Mouse (Mus musculus) MN1 (cell line): Measurements from ENCODE around the gene Tiam2.

Experiments
- DNase-seq: peaks from one replicate; pipeline ENCODE4 v3.0.0-alpha.2; 2016; ENCODE audit warnings: low spot score

Gene Tiam2

GRCm38 (mm10) chr17:3326148-3326902 lies at the start of gene Tiam2:
TSS of gene Tiam2 (plus strand) at chr17:3326573.
- peak; percentile 71 for DNase-seq

- DNase-seq: no peak
Observed at GRCm38 (mm10) chr17:3280321-3280720, 46.1 kb upstream of the Tiam2 start.

- DNase-seq: no peak
Observed at GRCm38 (mm10) chr17:3281939-3282338, 44.4 kb upstream of the Tiam2 start.

DNA sequence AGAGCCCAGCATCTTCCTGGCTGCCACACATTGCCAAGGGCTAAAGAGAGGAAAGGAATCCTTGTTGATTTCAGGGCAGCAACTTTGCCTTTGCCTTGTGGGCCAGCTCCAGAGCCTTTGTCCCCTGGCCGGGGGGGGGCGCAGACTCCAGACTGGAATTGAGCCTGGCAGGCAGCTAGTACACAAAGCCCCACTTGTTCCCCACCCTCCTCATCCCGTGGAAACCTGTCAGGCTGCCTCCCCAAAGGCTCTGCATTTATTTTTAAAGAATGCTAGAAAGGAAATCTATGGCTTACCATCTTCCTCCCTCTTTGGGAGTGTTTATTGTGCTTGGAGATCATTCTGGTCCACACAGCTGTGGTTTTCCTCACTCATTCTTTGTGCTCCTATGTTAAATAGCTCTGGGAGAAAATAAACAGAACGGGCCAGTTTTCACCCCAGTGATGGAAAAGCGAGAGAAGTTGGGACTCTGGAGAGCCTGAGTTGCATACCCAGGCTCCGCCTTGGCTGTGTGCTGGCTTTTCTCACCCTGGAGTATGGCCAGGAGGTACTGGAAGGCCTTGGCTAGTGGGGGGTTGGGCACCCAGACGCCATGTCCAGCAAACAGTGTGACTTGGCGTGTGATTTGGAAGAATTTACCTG lies 41.2 kb upstream of the Tiam2 start:
- peak; percentile 53 for DNase-seq

GRCm38 (mm10) chr17:3286123-3286825 lies 40.1 kb upstream of the Tiam2 start:
- DNase-seq: no peak

- peak; percentile 29 for DNase-seq
Observed at GRCm38 (mm10) chr17:3288341-3288740, 38.0 kb upstream of the Tiam2 start.

DNA sequence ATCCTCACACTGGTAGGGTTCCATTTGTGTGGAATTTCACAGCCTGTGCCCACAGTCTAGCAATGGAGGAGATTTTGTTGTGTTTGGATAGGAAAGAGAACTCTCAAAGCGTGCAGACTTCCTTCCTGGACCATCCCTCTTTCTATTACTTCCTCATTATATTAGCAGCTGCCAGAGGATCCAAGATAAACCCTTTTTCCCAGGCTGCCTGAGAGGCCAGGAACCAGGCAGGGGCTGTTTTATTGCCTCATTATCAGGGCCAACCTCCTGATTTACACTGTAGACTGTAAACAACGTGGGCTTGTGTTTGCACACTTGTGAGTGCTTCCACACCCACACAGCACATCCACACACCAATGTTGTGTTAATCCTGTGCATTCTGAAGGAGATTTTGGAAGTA lies 31.3 kb upstream of the Tiam2 start:
- peak; percentile 20 for DNase-seq

GRCm38 (mm10) chr17:3299487-3299886 lies 26.9 kb upstream of the Tiam2 start:
- DNase-seq: no peak

DNA sequence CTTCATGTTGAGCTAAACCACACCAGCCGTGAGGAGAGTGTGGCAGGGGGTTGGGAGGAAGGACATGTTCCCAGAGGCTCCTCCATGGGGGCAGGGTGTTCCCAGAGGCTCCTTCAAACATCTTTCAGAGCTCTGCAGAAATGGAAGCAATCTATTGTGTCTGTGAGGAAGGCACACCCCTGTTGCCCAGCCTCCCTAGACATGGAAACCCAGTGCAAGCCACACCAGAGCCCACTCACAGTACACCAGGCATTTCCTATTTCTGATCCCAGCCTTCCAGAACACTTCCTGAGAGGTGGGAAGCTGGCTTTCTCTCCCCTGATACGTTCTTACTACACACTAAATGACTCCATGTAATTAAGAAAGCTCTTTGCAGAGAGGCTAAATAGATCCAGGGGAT lies 20.4 kb upstream of the Tiam2 start:
- no peak for DNase-seq

- DNase-seq: peak; percentile 89
Observed at GRCm38 (mm10) chr17:3313711-3314624, 12.4 kb upstream of the Tiam2 start.

DNA sequence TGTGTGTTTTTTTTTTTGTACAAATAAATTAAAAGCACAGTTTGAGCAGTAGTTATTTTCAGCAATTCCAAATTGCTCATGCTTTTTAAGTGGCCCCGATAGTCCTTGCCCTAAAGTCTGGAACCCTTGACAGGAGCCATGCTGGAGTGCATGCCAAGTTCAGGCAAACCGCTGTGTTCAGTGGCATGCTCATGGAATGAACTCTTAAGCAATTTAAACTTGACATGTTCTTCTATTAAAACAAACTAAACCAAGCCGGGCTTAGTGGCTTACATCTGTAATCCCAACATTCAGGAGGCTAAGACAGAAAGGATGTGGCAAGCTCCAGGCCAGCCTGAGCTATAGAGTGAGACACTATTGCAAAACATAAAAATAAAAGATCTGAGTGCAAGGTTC lies 11.8 kb upstream of the Tiam2 start:
- no peak for DNase-seq

- no peak for DNase-seq
Observed at GRCm38 (mm10) chr17:3315581-3315980, 10.8 kb upstream of the Tiam2 start.

DNA sequence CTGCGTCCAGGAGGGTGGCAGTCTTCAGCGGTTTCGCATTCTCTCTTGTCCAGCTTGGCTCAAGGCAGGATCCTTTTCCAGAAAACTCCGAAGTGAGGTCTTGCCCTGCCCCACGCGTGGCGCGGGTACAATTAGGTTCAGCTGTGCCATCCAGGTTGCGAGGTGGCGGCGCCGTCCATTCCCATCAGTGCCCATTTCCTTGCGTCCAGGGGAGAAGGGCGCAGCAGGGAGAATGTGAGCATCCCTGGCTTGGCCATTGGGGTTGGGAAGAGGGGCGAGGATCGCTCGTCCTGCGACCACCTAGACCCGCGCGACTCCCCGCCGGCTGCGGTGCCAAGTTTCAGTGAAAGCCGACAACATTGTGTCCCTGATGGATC lies 518 bp downstream of the Tiam2 start:
- DNase-seq: no peak

- no peak for DNase-seq
Observed at GRCm38 (mm10) chr17:3327335-3327734, 962 bp downstream of the Tiam2 start.

GRCm38 (mm10) chr17:3328820-3329219 lies 2.4 kb downstream of the Tiam2 start:
- no peak for DNase-seq

- no peak for DNase-seq
Observed at GRCm38 (mm10) chr17:3329429-3329828, 3.1 kb downstream of the Tiam2 start.

- peak; percentile 75 for DNase-seq
Observed at GRCm38 (mm10) chr17:3331721-3332461, 5.5 kb downstream of the Tiam2 start.

DNA sequence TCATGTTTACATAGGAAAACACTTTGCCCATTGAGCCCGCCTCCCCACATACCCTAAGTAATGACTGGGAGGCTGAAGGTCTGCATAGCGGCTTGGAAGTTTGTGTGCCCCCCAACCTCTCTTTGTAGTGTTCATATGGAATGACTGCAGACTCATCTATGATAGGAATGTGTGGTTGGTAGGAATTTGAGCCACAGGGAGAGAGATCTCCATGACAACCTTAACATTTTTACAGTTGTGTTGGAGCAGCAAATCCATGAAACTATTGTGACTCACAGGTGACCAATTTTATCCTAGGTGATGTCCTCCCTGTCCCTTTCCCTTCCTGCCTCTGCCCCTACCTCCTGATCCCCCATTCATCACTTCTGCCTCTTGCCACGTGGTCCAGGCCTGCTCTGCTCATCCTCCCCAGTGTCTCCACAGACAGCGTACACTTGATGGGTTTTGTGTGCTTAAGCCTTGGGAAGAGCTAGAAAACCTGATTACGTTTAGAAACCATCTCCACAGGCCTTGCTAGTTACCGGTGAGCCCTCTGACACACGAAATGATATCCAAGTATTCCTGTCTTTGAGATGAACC lies 9.9 kb downstream of the Tiam2 start:
- no peak for DNase-seq

DNA sequence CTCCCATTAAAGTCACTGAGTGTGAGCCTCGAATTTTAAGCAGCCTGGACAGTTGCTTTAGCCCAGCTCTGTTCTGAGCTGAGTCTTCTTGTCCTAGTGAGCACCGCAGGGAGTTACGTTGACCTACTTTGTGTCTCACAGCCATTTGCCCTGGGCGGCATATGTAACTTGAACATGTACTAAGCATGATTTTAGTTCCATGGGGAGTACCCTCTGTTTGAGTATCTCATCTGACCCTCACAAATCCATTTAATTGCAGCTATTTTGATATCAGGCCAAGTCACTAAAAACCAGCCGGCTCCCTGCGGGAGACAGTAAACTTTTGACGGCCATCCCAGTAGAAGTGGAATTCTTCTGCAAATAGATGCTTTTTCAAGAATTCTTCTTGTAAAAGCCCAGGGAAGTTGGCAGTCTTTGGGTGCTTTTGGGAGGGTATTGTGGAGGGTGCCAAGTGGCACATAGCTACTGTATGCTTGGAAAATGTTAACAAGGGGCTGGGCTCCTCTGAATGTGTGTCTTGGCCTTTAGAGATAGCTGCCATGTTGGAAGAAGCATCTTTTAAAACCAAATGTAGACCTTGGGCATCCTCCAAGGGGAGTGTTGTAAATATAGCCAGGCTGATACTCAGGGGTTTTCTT lies 10.6 kb downstream of the Tiam2 start:
- DNase-seq: no peak

DNA sequence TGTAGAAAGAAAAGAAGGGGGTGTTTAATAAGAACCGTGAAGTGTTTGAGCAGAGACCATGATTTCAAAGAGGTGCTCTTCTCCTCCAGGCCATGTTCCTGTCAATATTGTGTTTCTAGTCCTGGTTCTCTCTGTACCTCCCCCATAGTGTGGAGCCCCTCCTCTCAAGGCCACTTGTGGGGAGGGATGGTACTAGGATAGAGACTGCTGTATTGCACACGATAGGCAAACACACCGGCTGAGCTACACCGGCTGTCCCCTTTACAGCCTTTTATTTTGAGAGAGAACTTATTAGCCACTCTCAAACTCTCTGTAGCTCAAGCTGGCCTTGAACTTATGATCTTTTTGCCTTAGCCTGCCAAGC lies 11.1 kb downstream of the Tiam2 start:
- no peak for DNase-seq

- DNase-seq: no peak
Observed at GRCm38 (mm10) chr17:3338821-3339220, 12.4 kb downstream of the Tiam2 start.
